Mouse (Mus musculus): Measurements from ENCODE around the gene Plpp1.

The Plpp1 gene

DNA sequence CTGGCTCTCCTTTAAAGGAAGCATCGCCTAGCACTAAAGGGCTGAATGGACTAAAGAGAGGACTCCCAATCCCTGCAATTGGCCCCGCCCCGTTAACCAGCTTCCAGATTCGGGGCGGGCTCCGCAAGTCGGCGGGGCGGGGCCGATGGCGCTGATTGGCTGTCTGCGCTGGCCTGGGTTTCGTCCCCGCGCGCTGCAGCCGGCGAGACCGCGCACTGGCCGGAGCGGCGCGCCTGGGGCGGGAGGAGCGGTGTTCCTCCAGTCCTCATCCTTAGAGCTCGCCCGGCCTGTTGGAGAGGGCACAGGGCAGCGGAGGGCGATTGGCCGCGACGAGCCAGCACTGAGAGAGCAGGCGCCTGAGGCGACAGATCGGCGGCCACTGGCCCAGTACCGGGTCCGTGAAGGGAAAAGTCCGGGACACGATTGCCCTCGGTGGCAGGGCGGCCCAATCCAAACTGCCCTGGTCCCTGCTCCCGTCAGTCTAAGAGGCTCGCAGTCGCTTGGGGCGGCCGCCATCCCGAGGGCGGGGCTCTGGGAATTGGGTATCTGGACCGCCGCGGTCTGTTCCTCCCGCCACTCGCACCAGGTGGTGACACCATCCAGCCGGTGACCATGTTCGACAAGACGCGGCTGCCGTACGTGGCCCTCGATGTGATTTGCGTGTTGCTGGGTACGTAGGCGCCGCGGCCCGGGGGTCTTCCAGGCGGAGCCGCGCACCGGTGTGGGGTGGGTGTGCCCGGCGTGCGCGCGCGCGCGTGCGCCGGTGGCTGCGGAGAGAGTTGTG, at the start of gene Plpp1:
Gene Plpp1 (plus strand): TSS at position 196 of the 784 bp plus-strand sequence.
- ATAC-seq (ENCODE audit: low TSS enrichment): peak; percentile 96

DNA sequence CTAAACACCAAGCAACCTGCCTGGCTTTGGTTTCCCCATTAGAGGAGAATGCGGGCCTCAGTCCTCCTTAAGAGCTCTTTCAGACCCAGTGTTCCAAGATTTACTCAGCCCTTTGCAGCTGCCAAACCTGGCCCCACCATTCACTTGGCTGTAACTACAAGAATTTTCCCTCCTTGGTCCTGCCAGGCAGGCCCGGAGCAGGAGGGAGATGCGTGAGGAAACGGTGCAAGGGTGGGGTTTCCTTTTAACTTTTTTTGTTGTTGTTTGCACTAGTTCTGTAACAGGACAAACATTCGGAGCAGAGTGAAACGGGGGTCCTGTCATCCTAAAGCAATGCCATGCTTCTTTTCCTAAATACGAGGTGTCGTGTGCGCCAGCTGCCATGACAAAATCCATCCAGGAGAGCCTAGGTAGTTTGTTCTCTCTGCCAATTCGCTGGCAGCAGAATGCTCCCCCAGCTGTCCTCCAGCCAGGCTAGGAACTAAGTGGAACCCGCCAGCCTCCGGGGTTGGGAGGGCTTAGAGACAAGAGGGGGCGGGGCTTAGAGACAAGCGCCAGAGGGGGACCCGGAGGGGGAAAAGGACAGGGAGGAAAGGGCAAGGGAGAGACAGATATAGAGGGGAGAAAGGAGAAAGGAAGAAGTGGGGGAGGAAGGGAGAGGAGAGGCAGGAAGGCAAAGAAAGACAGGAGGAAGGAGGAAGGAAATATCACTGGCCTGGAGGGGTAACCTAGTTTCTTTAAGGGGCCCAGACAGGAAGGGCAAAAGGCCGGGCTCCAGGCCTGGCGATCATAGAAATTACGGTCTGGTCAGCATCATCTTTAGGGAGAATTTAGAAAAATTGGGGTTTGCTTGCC, 48.9 kb upstream of the Plpp1 start:
- no peak; the same call in 1 of the 2 replicates for ATAC-seq (ENCODE audit: low TSS enrichment)

DNA sequence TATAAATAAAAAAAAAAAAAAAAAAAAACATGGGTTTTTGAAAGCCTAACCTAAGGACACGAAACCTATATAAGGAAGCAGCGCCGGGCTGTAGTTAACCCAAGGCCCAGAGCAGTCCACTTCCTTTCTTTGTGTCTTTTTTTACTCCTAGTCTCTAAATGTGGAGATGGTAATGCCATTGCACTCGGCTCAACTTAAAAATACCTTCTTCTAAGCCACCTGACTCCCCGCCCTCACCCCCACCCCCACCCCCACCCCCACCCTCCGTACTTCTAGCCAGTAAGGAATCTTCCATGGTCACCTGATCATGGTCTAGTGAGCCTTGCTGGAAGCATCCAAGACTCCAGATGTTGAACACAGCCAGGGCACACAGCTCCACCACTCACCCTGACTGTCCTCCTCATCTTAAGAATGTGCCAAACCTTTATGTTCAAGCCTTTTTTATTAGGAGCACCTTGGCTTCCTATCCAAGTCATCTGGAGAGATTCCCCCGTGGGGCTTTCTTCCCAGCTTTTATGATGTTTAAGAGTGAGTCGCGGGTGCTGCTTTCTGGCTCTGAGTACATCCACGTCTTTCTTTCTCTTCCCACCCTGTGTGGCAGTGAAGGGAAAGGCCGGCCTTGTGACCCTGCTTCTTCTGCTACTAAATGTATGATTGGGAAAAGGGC, 48.1 kb upstream of the Plpp1 start:
- ATAC-seq (ENCODE audit: low TSS enrichment): no peak

DNA sequence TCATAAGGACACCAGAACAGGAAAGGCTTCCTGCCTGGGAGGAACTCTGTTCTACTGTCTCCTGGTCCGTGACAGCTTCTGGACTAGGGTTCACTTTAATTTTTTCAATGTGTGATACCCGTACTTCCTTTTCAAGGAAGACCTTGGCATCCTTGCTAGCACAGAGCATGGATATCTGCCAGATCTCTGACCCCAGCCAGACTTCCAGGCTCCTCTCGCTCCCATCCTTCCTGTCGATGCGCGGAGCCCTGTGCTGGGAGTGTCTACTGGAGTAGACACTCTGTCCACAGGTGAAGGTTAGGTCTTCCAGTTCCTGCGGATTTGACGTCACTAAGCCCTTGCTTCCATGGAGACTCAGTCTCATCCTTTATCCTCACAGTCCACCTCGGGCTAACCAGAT, 47.1 kb upstream of the Plpp1 start:
- no peak for ATAC-seq (ENCODE audit: low TSS enrichment)

DNA sequence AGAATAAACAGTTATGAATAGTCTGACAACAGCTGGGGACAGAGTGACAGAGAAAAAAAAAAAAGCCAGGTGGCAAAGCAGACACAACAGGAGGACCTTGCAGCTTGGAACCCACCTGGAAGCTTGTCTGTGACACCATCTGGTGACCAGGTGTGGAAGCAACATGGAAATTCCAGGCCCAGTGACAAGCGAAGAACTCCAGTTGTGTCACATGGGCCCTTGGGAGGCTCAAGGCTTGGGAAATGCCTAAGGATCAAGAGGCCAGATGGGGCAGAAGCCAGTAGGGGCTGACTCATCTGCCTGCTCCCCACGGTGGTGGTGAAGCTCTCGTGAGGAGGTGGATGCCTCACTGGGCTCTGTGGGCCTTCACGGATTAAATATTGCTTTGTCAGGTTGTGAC, 45.7 kb upstream of the Plpp1 start:
- peak; percentile 29; the same call in 1 of the 2 replicates for ATAC-seq (ENCODE audit: low TSS enrichment)

DNA sequence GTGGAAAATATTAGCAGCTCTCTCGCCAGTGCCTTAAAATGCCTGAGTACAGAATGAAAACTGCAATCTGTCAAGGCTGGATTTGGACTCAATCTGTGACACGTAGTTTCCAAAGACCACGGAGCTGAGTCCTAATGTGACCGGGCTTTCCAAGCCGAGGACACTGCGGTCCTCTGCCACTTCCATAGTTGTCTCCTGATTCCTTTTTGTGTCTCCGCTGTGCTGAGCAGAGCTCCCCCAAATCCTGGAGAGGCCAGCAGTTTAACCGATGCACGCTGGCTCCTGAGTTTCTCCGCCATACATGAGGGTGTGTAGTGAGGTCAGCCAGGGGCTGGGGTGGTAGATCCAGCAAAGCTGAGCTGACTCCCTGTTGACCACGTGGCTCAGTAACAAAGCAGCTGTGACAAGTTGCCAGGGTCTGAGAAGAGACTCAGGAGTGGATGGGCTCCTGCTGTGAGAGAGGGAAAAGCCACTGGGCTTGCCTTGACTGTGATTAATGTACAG, 45.0 kb upstream of the Plpp1 start:
- peak; percentile 56 for ATAC-seq (ENCODE audit: low TSS enrichment)

DNA sequence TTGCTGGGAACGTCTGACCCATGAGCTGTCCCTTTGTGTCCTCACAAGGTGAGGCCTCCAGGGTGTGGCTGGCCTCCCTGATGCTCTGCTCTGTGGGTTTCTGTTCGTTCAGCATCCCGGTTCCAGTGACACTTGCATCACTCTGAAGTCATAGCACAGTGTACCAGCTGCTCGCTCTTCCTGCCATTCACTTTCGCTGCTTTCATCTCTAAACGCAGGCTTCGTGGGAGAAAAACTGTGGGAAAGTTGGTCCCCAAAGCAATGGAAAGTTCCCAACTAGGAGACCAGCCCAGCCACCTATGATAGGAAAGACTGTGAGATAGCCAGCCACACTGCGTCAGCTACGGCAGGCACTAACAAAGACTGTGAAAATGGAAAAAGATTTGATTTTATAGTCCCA, 43.2 kb upstream of the Plpp1 start:
- ATAC-seq (ENCODE audit: low TSS enrichment): no peak

DNA sequence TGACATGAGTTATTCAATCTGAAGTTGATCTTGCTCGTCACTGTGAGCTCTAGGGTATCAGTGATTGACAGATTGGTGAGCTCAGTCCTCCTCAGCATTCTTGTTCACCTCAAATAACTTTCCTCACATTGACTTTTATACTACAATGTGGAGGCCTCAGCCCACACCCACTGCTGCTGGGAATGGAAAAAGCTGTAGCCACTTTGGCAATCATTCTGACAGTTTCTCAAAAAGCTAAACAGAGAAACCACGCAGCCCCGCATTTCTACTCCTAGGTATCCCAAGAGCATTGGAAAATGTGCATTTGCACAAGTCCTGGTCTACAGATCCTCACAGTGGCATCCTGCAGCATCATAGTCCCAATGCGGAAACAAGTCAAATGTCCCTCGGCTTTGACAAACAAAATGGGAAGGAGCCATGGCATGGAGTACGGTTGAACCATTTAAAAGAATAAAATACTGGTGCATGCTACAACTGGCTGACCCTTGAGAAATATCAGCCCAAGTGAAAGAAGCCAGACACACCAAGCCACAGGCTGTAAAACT, 42.0 kb upstream of the Plpp1 start:
- ATAC-seq (ENCODE audit: low TSS enrichment): no peak

DNA sequence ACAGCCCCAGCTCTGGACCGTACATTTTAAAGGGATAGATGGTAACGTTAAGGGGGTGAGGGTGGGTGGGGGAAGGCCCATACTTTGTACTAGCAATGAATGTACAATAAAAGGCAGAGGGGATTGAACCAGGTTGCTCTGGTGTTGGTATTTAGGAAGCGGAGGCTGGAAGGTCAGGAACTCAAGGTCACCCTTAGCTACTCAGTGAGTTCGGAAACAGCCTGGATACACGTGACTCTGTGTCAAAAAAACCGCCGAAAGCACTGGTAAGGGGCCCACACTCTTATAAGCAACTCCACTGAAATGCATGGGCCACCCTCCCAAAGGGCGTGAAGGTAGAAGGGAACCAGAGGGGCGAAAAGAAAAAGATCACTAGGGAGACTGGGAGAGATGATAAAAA, 41.2 kb upstream of the Plpp1 start:
- ATAC-seq (ENCODE audit: low TSS enrichment): no peak

DNA sequence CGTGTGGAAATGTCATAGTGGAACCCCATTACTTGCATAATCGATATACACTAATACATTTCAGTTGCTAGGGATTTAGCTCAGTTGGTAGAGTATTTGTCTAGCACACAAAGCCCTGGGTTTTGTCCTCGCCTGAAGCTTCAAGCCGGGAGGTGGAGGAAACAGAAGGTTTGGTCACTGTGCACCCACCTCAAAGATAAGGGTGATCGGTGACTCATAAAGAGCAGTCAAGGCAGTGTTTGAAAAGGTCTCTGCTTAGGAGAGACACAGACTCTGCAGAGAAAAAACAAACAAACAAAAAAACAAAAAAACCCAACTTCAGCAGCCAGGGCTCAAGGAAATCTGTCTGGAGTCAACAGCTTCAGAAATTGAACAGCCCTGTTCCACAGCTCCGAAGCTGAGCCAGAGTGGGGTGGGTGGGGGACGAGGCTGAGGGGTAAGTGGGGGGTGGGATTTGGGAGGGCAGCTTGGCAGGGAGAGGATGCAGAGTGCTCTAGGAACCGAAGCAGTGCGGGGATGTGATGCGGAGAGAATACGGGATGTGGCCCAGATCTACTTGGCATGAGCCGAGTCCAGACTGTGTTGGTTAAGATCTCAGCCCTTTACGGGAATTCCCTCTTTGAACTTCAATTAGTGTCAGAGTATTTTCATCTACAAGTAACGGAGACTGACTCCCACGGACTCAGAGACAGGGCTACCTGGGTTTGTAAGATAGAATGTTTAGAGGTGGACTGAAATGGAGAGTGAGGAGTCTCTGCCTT, 40.6 kb upstream of the Plpp1 start:
- ATAC-seq (ENCODE audit: low TSS enrichment): no peak

DNA sequence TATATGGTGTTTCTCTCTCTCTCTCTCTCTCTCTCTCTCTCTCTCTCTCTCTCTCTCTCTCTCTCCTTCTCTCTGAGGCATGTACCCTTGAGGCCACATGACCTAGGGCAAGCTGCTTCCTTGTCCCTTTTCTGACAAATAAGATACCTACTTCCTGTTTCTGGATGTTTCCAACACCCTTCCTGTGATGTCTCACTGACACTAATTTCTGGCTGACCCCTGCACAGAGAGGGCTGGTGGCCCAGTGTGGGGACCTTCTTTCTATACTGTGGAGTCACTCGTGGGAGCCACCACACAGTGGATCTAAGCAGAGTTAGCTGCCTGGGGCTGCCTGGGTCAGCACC, 40.1 kb upstream of the Plpp1 start:
- no peak for ATAC-seq (ENCODE audit: low TSS enrichment)

DNA sequence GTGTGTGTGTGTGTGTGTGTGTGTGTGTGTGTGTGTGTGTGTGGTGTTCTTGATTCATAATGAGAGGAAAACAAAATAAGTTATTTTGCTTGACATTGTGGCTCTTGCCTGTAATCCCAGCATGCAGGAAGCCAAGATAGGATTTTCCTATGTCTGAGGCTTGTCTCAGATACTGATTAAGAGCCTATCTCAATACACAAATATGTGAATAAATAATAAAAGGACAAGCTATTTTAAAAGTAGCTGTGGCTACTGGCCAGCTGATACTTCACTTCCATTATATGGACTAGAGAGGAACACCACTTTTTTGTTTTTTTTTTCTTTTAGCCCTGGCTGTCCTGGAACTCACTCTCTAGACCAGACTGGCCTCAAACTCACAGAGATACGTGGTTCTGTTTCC, 38.8 kb upstream of the Plpp1 start:
- ATAC-seq (ENCODE audit: low TSS enrichment): no peak

DNA sequence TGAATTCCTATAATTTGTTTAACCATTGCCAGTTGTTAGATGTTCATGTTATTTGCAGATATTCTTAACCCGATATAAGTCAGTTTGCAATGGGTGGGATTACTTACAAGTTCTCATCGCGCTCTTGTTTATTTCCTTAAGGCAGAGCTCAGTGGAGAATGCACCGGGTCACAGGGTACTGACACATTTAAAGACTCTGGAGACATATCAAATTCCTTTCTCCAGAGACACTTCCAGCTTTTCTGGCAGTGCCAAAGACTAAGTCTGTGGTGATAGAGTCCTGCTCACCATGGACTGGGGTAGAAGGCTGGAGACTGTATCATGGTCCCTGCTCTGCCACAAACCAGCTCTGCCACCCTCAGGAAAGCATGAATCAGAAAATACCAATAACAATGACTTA, 38.0 kb upstream of the Plpp1 start:
- no peak for ATAC-seq (ENCODE audit: low TSS enrichment)

DNA sequence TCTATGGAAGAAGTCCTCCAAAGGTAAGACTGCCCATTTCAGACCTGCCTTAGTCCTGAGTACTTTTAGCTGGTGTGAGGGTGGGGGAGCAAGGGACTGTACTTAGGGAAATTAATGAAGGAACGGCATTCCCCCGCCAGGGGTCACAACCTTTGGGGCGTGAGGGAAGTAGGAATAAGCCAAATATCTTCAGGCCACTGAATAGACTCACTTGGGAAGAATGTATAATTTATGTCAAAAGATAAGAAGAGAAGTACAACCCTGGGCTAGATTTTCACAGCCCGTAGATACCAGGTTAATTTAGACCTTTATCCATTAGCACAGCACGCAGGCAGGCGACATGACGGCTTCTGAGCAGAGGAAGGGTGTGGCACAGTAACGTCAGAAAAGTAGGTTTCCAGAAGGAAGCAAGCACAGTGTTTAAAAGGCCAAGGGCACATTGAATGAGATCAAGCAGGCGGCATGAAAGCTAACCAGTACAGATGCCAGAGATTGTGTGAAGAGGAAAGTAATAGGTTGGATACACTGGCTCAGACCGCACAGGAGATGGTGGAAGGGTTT, 37.0 kb upstream of the Plpp1 start:
- ATAC-seq (ENCODE audit: low TSS enrichment): no peak

DNA sequence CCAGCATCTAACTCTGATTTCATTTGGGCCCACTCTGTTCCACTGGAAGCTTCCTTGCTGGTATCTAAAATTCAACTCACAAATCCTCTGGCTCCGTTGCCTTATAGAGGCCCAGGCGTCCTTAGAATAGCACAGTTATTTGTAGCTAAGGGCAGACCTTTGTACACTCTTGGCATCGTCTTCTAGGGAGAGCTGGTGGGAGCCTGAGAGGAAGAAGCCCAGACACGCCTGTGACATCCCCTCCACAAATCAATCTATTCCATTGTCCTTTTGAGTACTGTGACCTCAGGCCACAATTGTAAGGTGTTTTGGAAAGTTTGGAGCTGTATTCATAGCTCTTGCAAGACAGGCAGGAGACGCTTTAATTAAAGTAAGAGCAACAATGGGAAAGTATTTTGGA, 36.0 kb upstream of the Plpp1 start:
- ATAC-seq (ENCODE audit: low TSS enrichment): no peak

DNA sequence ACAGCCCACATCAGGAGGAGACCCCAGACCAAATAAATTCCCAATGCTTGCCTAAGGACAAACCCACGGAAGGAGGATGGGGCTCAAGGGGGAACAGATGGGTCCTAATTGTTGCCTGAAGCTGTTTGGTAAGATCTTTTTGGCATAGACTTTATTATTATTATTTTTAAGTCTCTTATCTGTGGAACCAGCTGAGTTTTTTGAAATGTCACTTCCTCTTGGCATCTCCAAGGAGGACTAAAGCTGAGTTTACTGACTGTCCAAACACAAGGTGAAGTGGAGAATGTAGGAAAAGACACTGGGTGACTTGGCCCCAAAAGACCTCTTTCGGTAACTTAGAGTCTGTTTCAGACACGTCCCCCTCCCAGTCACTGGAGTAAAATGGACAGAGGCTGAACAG, 34.9 kb upstream of the Plpp1 start:
- no peak for ATAC-seq (ENCODE audit: low TSS enrichment)

DNA sequence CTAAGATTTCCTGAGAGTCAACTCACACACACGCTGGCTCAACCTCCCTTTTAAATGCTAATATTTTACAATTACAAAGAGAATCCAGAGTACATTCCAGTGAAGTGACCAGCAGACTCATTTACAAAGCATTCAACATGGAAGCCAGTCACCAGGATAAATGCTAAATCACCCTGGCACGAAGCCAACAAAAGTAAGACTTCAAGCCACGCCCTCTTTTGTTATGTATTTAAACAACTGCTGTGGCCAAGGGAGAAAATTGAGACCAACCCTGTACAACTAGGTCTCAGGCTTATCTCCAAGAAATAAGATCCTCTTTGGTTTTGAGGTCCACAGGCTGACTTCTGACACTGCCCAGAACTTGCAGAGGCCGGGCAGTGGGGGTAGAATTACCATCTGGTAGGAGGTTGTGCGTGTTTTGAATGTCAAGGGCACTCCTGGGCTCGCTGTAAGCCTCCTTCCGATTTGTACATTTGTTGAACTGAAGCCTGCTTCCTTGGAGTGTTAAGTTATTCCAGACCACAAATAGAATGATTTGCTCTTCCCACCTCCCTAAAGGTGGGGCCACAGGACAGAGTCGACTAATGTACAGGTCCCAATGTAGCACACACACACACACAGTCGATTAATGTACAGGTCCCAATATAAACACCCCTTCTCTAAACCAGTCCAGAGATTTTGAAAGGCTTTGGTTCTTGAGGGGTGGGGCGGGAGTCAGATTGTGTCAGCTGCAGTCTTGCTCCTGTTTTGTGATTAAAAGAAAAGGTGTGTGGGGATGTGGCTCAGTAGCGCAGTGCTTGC, 29.9 kb upstream of the Plpp1 start:
- peak; percentile 41 for ATAC-seq (ENCODE audit: low TSS enrichment)

DNA sequence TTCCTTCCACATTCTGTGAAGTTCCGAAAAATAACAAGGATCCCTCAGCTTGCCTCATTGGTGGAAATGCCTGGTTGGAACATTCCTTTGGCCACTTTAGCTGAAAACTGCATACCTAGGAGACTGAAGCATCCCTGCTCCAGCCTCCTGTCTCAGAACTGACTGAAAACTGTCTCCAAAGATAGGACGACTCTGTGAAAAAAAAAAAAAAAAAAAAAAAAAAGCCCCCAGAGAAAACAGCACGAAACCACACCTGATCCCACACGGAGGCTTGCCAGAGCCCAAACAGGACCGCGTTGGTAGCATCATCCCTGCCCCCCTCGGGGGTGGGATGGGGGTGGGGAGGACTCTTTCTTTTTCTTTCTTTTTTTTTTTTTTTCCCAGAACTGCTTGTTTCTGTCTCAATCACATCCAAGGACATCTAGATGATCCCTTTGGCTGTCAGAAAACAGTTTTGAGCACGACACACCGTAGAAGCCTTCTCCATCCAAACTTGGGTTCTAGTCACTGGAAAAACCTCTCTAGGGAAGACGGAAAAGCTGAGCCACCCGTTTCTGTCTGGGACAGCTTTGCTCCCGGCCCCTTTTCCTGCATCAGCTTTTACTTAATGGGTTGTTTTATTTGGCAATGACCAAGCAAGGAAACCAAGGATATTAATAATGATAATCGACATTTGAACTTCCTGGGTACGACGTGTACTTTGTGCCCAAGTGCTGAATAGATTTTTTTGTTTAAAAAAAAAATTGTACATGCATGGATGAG, 29.0 kb upstream of the Plpp1 start:
- ATAC-seq (ENCODE audit: low TSS enrichment): peak; percentile 74

DNA sequence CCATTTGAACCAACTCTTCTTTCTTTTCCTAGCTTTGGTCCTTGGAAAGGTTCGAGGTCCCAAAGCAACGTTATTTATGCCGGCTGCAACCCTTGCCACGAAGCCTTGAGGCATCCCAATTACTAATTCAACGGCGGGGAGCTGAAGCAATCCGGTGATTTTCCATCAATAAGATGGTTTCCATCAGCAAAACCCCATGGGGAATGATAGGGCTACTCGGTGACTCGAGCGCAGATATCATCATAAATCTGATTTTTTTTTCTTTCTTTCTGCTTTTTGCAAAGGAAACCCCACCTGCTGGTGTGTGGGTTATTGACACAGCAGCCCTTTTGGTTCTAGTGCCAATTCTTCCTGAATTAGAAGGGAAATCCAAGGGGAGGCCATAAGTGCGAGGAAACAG, 28.3 kb upstream of the Plpp1 start:
- no peak for ATAC-seq (ENCODE audit: low TSS enrichment)

DNA sequence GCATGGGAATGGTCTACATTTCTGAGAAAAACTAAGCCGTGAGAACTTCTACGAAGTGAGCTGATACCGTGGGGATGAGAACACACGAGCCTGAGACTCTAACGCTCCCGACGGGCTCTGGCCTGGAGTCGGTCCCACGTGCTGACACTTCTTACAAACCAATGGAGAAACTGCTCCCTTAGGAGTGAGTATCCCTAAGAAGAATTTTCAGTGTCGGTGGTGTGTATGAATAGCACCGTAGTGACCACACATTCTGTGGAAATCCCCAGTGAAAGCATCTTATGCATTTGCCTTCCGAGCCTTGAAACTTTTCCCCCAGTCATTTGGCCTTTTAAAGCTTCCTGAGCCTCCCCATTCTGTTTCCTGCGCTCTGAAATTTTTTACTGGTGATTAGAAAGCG, 27.7 kb upstream of the Plpp1 start:
- no peak for ATAC-seq (ENCODE audit: low TSS enrichment)
